Mouse (Mus musculus) heart, adult 2 months (tissue): ENCODE results near the gene Srgap3.

Experiments used
- EP300 ChIP-seq: fragments of 200-500 bp; IDR thresholded peaks from 2 replicates; pipeline ENCODE4 v1.6.1; 2011; ENCODE audit warnings: low read depth, low read length, control low read depth; ENCODE audit not compliant: insufficient read depth
- POLR2A ChIP-seq: fragments of 200-500 bp; IDR thresholded peaks from 2 replicates; pipeline ENCODE4 v1.6.1; 2011; ENCODE audit warnings: mild to moderate bottlenecking, low read depth, low read length, control low read depth; ENCODE audit not compliant: insufficient read depth

- TF ChIP-seq POLR2A (no peak), EP300 (no peak)
These were observed 43.3 kb downstream of the Srgap3 start for GRCm38 (mm10) chr6:112903796-112904195.
